Mouse (Mus musculus) intestine, embryonic 16.5 days (tissue): ENCODE measurements around the gene Ggct. TPM values are rescaled to one million over a fixed set of nuclear protein-coding genes. Genes with fewer than 3 reads are reported as not detected.

Source experiments
- ATAC-seq: fragments of 200-750 bp; cut with Nextera tagmentation; 2 replicates; pipeline ENCODE4 v1.8.0; 2017; ENCODE audit warnings: moderate TSS enrichment, moderate library complexity
- H3K27ac ChIP-seq: fragments of 300-500 bp; sonication (generic); 2 replicates; pipeline ENCODE4 v1.5.1; 2014; ENCODE audit warnings: mild to moderate bottlenecking, low read length
- H3K27me3 ChIP-seq: fragments of 300-500 bp; sonication (generic); replicated peaks from 2 replicates; pipeline ENCODE4 v1.6.1; 2014; ENCODE audit warnings: low read length, control low read depth, mixed read lengths; ENCODE audit not compliant: control insufficient read depth, insufficient read depth
- H3K36me3 ChIP-seq: fragments of 300-500 bp; sonication (generic); 2 replicates; pipeline ENCODE4 v1.6.1; 2014; ENCODE audit warnings: low read length, control low read depth; ENCODE audit not compliant: control insufficient read depth, insufficient read depth
- H3K4me1 ChIP-seq: fragments of 300-500 bp; sonication (generic); 2 replicates; pipeline ENCODE4 v1.6.1; 2014; ENCODE audit warnings: low read length, control low read depth, mixed read lengths; ENCODE audit not compliant: control insufficient read depth, insufficient read depth
- H3K4me2 ChIP-seq: fragments of 300-500 bp; sonication (generic); 2 replicates; pipeline ENCODE4 v1.6.1; 2014; ENCODE audit warnings: low read depth, low read length, control low read depth
- H3K4me3 ChIP-seq: fragments of 300-500 bp; sonication (generic); 2 replicates; pipeline ENCODE4 v1.5.1; 2014; ENCODE audit warnings: mild to moderate bottlenecking, low read length
- H3K9ac ChIP-seq: fragments of 300-500 bp; sonication (generic); 2 replicates; pipeline ENCODE4 v1.6.1; 2014; ENCODE audit warnings: low read depth, low read length
- H3K9me3 ChIP-seq: fragments of 300-500 bp; sonication (generic); 2 replicates; pipeline ENCODE4 v1.6.1; 2016; ENCODE audit warnings: low read length, control low read depth; ENCODE audit not compliant: control insufficient read depth
- WGBS: fragments of 180-500 bp; shearing (Covaris S2); extraction: QIAGEN DNeasy Blood & Tissue Kit; methylation state at CpG from one replicate; pipeline ENCODE4 v1.1.7; 2014; 5-methylcytosine and 5-hydroxymethylcytosine counted together
- polyA plus RNA-seq: library from polyadenylated mRNA; unstranded; fragments of >200 nt; fragmentation: Nextera tagmentation; extraction: Ambion mirVana; gene quantifications from 2 replicates; pipeline ENCODE4 v1.2.1, GENCODE M21; 2015

Ggct gene
- polyA plus RNA-seq, 1 experiment from 2014 or later: 13.2 TPM

DNA sequence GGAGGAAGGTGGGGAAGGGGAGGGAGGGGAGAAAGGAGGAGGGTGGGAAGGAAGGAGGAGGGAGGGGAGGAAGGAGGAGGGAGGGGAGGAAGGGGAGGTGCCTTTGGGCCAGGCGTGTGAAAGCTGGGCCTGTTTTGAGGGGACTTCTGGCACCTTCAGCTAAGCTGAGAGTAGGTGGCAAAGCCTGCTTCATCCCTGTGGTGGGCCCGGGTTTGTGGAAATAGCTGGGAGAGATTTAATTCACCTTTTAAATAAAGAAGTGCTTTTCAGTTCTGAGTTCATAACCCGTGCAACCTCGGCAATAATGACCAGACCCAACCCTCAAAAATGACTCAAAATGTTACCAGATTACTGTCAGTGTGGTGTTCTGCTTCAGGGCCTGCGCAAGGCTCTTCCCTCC is 59.5 kb downstream of the Ggct start:
- no peak overlapping the region for H3K4me2 ChIP-seq
- WGBS: 82% methylated on average over 5 of the region's 5 CpGs
- no peak for ATAC-seq

More for the DNA sequence above, 59.5 kb downstream of the Ggct start:
- Histone ChIP-seq H3K9ac (no peak overlapping the region), H3K9me3 (no peaks in the 10 kb centered on the region), H3K27ac (no peak overlapping the region), H3K4me1 (no peaks in the 10 kb centered on the region), H3K36me3 (no peaks in the 10 kb centered on the region), H3K27me3 (no peaks in the 10 kb centered on the region), H3K4me3 (no peak overlapping the region)

Other genes with a start within 250 kb of the Ggct start
- gene Znrf2, start 176.0 kb downstream of the Ggct start, polyA plus RNA-seq: 5.0 and 5.5 TPM in 2 replicates
- 4.8 TPM in 2 replicates for gene Nod1, start 20.3 kb downstream of the Ggct start, polyA plus RNA-seq
- gene Gars, start 45.1 kb upstream of the Ggct start, polyA plus RNA-seq: 159 and 172 TPM in 2 replicates
- 0.22 TPM in 2 replicates for gene Crhr2, start 140.1 kb upstream of the Ggct start, polyA plus RNA-seq
- 0.33 TPM in 1 of 2 replicates, not detected in the other for gene Inmt, start 182.1 kb upstream of the Ggct start, polyA plus RNA-seq
- gene Mindy4, start 210.4 kb upstream of the Ggct start, polyA plus RNA-seq: 5.8 and 6.4 TPM in 2 replicates